Mouse (Mus musculus) mesoderm, embryonic 11.5 days (tissue): ENCODE measurements around the gene Ildr2.
A peak's percentile ranks its signal among the peaks of the same experiment; 100 is the strongest.

Source experiments
- DNase-seq: peaks from one replicate; pipeline ENCODE4 v3.0.0-alpha.2; 2012; ENCODE audit warnings: low read depth, low spot score

Gene Ildr2

GRCm38 (mm10) chr1:166342060-166342459 lies 88.1 kb downstream of the Ildr2 start:
- DNase-seq = no peak

- no peak for DNase-seq
Measured at GRCm38 (mm10) chr1:166342539-166342938, 88.6 kb downstream of the Ildr2 start.

GRCm38 (mm10) chr1:166343586-166343985 lies 89.6 kb downstream of the Ildr2 start:
- no peak for DNase-seq

GRCm38 (mm10) chr1:166344300-166345077 lies 90.5 kb downstream of the Ildr2 start:
- peak; percentile 55 for DNase-seq

GRCm38 (mm10) chr1:166345602-166346001 lies 91.7 kb downstream of the Ildr2 start:
- no peak for DNase-seq

- DNase-seq = no peak
Measured at GRCm38 (mm10) chr1:166346906-166347305, 93.0 kb downstream of the Ildr2 start.

- DNase-seq = peak; percentile 70
Measured at GRCm38 (mm10) chr1:166349341-166349740, 95.4 kb downstream of the Ildr2 start.

- DNase-seq = peak; percentile 71
Measured at GRCm38 (mm10) chr1:166349751-166350150, 95.8 kb downstream of the Ildr2 start.

- DNase-seq = peak; percentile 82
Measured at GRCm38 (mm10) chr1:166360157-166360855, 106.4 kb downstream of the Ildr2 start.

GRCm38 (mm10) chr1:166360896-166361295 lies 107.0 kb downstream of the Ildr2 start:
- no peak for DNase-seq

- DNase-seq = no peak
Measured at GRCm38 (mm10) chr1:166361842-166362241, 107.9 kb downstream of the Ildr2 start.

GRCm38 (mm10) chr1:166362659-166363058 lies 108.7 kb downstream of the Ildr2 start:
- DNase-seq = no peak

GRCm38 (mm10) chr1:166363122-166363521 lies 109.2 kb downstream of the Ildr2 start:
- no peak for DNase-seq
